Mouse (Mus musculus) ES-Bruce4 (cell line): ENCODE data around the gene Fgfr2.

Experiments used
- CTCF ChIP-seq: IDR thresholded peaks from one replicate; pipeline ENCODE4 v1.8.1; 2011; ENCODE audit warnings: low read depth, low read length
- EP300 ChIP-seq: IDR thresholded peaks from 2 replicates; pipeline ENCODE4 v1.6.1; 2011; ENCODE audit warnings: low read depth, low read length; ENCODE audit not compliant: insufficient read depth
- POLR2A ChIP-seq: IDR thresholded peaks from one replicate; pipeline ENCODE4 v1.8.1; 2011; ENCODE audit warnings: low read length; ENCODE audit not compliant: insufficient read depth

GRCm38 (mm10) chr7:132258216-132258615 is 864.9 kb downstream of the Fgfr2 start:
- TF ChIP-seq CTCF (no peak), POLR2A (no peak), EP300 (no peak)
